Mouse (Mus musculus): ENCODE results near the gene Poglut1. TPM values are rescaled to one million over a fixed set of nuclear protein-coding genes. Genes with fewer than 3 reads are reported as not detected.

The Poglut1 gene
- polyA plus RNA-seq, 1 experiment from 2014 or later: 7.6 TPM

- H3K27ac ChIP-seq (replicated peaks): no peak overlapping the region
- no peaks in the 10 kb centered on the region for H3K9me3 ChIP-seq (replicated peaks)
- H3K9ac ChIP-seq: no peak overlapping the region
- peaks cover 13% of the 10 kb centered on the region for H3K4me1 ChIP-seq (replicated peaks)
- H3K36me3 ChIP-seq (replicated peaks): peaks cover 30% of the 10 kb centered on the region
- no peak overlapping the region for H3K4me3 ChIP-seq (replicated peaks)
- ATAC-seq (ENCODE audit: insufficient read depth): no peak
- H3K4me2 ChIP-seq: no peak overlapping the region
- H3K27me3 ChIP-seq: no peaks in the 10 kb centered on the region
- WGBS (ENCODE audit: insufficient replicate concordance): 62% methylated on average over 6 of the region's 6 CpGs
Measured at GRCm38 (mm10) chr16:38526264-38526663, 23.8 kb downstream of the Poglut1 start.

- peak within 1 kb of the TSS; percentile 98 for H3K9ac ChIP-seq
- ATAC-seq (ENCODE audit: insufficient read depth): peak; percentile 98
Measured at GRCm38 (mm10) chr16:38522129-38523084, 27.7 kb downstream of the Poglut1 start, which contains the start of gene Timmdc1. Gene Timmdc1, minus strand, starts transcription at chr16:38522663.

GRCm38 (mm10) chr16:38521211-38521987 lies 28.7 kb downstream of the Poglut1 start:
- Histone ChIP-seq H3K9me3 (replicated peaks) (no peaks in the 10 kb centered on the region), H3K4me3 (replicated peaks) (peak overlapping the region; percentile 100), H3K27ac (replicated peaks) (no peak overlapping the region), H3K9ac (peak overlapping the region; percentile 98), H3K4me1 (replicated peaks) (peaks cover 22% of the 10 kb centered on the region), H3K27me3 (no peaks in the 10 kb centered on the region), H3K36me3 (replicated peaks) (peaks cover 26% of the 10 kb centered on the region), H3K4me2 (peak overlapping the region; percentile 84)
- WGBS (ENCODE audit: insufficient replicate concordance): 21% methylated on average over 8 of the region's 8 CpGs
- no peak for ATAC-seq (ENCODE audit: insufficient read depth)

More at GRCm38 (mm10) chr16:38522129-38523084, 27.7 kb downstream of the Poglut1 start, which contains the start of gene Timmdc1:
- peak within 1 kb of the TSS; percentile 99 for H3K27ac ChIP-seq (replicated peaks)
- peak within 1 kb of the TSS; percentile 84 for H3K4me2 ChIP-seq
- peak within 1 kb of the TSS; percentile 100 for H3K4me3 ChIP-seq (replicated peaks)
- H3K27me3 ChIP-seq: no peaks in the 10 kb centered on the region
- no peaks in the 10 kb centered on the region for H3K9me3 ChIP-seq (replicated peaks)
- WGBS (ENCODE audit: insufficient replicate concordance): under 1% methylated on average over 73 of the region's 73 CpGs
- peaks cover 22% of the 10 kb centered on the region for H3K4me1 ChIP-seq (replicated peaks)
- peaks cover 25% of the 10 kb centered on the region for H3K36me3 ChIP-seq (replicated peaks)

GRCm38 (mm10) chr16:38519140-38519539 lies 30.9 kb downstream of the Poglut1 start:
- no peak for ATAC-seq (ENCODE audit: insufficient read depth)
- peaks cover 23% of the 10 kb centered on the region for H3K36me3 ChIP-seq (replicated peaks)
- no peaks in the 10 kb centered on the region for H3K9me3 ChIP-seq (replicated peaks)
- WGBS (ENCODE audit: insufficient replicate concordance): 95% methylated on average over 2 of the region's 2 CpGs
- H3K27ac ChIP-seq (replicated peaks): no peak overlapping the region
- H3K9ac ChIP-seq: no peak overlapping the region
- H3K4me3 ChIP-seq (replicated peaks): no peak overlapping the region
- H3K4me1 ChIP-seq (replicated peaks): peaks cover 22% of the 10 kb centered on the region
- no peak overlapping the region for H3K4me2 ChIP-seq
- H3K27me3 ChIP-seq: no peaks in the 10 kb centered on the region

GRCm38 (mm10) chr16:38510846-38511245 lies 39.2 kb downstream of the Poglut1 start:
- Histone ChIP-seq H3K4me1 (replicated peaks) (no peaks in the 10 kb centered on the region), H3K9ac (no peak overlapping the region), H3K9me3 (replicated peaks) (no peaks in the 10 kb centered on the region), H3K27ac (replicated peaks) (no peak overlapping the region), H3K36me3 (replicated peaks) (peaks cover 44% of the 10 kb centered on the region), H3K27me3 (no peaks in the 10 kb centered on the region), H3K4me3 (replicated peaks) (no peak overlapping the region), H3K4me2 (no peak overlapping the region)
- no peak for ATAC-seq (ENCODE audit: insufficient read depth)
- 85% methylated on average over 2 of the region's 2 CpGs for WGBS (ENCODE audit: insufficient replicate concordance)

- peak; percentile 60; the same call in 1 of the 2 replicates for ATAC-seq (ENCODE audit: insufficient read depth)
- no peak overlapping the region for H3K9ac ChIP-seq
- no peak overlapping the region for H3K27ac ChIP-seq (replicated peaks)
- H3K9me3 ChIP-seq (replicated peaks): no peaks in the 10 kb centered on the region
- H3K27me3 ChIP-seq: no peaks in the 10 kb centered on the region
- no peaks in the 10 kb centered on the region for H3K4me1 ChIP-seq (replicated peaks)
- peaks cover 53% of the 10 kb centered on the region for H3K36me3 ChIP-seq (replicated peaks)
- WGBS (ENCODE audit: insufficient replicate concordance): 59% methylated on average over 4 of the region's 4 CpGs
- no peak overlapping the region for H3K4me3 ChIP-seq (replicated peaks)
- H3K4me2 ChIP-seq: no peak overlapping the region
Measured at GRCm38 (mm10) chr16:38506041-38506634, 43.9 kb downstream of the Poglut1 start.

GRCm38 (mm10) chr16:38503528-38503927 lies 46.5 kb downstream of the Poglut1 start:
- no peak for ATAC-seq (ENCODE audit: insufficient read depth)

GRCm38 (mm10) chr16:38502469-38502868 lies 47.6 kb downstream of the Poglut1 start:
- H3K9me3 ChIP-seq (replicated peaks): no peaks in the 10 kb centered on the region
- H3K9ac ChIP-seq: no peak overlapping the region
- WGBS (ENCODE audit: insufficient replicate concordance): 82% methylated on average over 10 of the region's 10 CpGs
- H3K36me3 ChIP-seq (replicated peaks): peaks cover 54% of the 10 kb centered on the region
- no peak overlapping the region for H3K4me3 ChIP-seq (replicated peaks)
- ATAC-seq (ENCODE audit: insufficient read depth): no peak
- no peaks in the 10 kb centered on the region for H3K27me3 ChIP-seq
- H3K27ac ChIP-seq (replicated peaks): no peak overlapping the region
- H3K4me2 ChIP-seq: no peak overlapping the region
- no peaks in the 10 kb centered on the region for H3K4me1 ChIP-seq (replicated peaks)

More at GRCm38 (mm10) chr16:38503528-38503927, 46.5 kb downstream of the Poglut1 start:
- Histone ChIP-seq H3K9me3 (replicated peaks) (no peaks in the 10 kb centered on the region), H3K4me2 (no peak overlapping the region), H3K4me1 (replicated peaks) (no peaks in the 10 kb centered on the region), H3K9ac (no peak overlapping the region), H3K27ac (replicated peaks) (no peak overlapping the region), H3K27me3 (no peaks in the 10 kb centered on the region), H3K4me3 (replicated peaks) (no peak overlapping the region), H3K36me3 (replicated peaks) (peaks cover 57% of the 10 kb centered on the region)
- WGBS (ENCODE audit: insufficient replicate concordance): 63% methylated on average over 4 of the region's 4 CpGs

- H3K27ac ChIP-seq (replicated peaks): no peak overlapping the region
- H3K9ac ChIP-seq: no peak overlapping the region
- no peaks in the 10 kb centered on the region for H3K9me3 ChIP-seq (replicated peaks)
- no peak overlapping the region for H3K4me3 ChIP-seq (replicated peaks)
- no peaks in the 10 kb centered on the region for H3K27me3 ChIP-seq
- no peaks in the 10 kb centered on the region for H3K4me1 ChIP-seq (replicated peaks)
- ATAC-seq (ENCODE audit: insufficient read depth): no peak
- 70% methylated on average over 7 of the region's 7 CpGs for WGBS (ENCODE audit: insufficient replicate concordance)
- H3K4me2 ChIP-seq: no peak overlapping the region
- peaks cover 28% of the 10 kb centered on the region for H3K36me3 ChIP-seq (replicated peaks)
Measured at GRCm38 (mm10) chr16:38496604-38497140, 53.4 kb downstream of the Poglut1 start.

- Histone ChIP-seq H3K9ac (no peak overlapping the region), H3K27ac (replicated peaks) (no peak overlapping the region), H3K4me1 (replicated peaks) (no peaks in the 10 kb centered on the region), H3K4me3 (replicated peaks) (no peak overlapping the region), H3K9me3 (replicated peaks) (no peaks in the 10 kb centered on the region), H3K4me2 (no peak overlapping the region), H3K36me3 (replicated peaks) (peaks cover 15% of the 10 kb centered on the region), H3K27me3 (no peaks in the 10 kb centered on the region)
- 73% methylated on average over 10 of the region's 10 CpGs for WGBS (ENCODE audit: insufficient replicate concordance)
- no peak for ATAC-seq (ENCODE audit: insufficient read depth)
Measured at GRCm38 (mm10) chr16:38493890-38494289, 56.2 kb downstream of the Poglut1 start.
